Mouse (Mus musculus) bone marrow, adult 2 months (tissue): ENCODE measurements around the gene Cxcl16.

Source experiments
- CTCF ChIP-seq: fragments of 200-500 bp; IDR thresholded peaks from 2 replicates; pipeline ENCODE4 v1.5.1; 2011; ENCODE audit warnings: low read length, control low read depth; ENCODE audit not compliant: control insufficient read depth, insufficient read depth
- POLR2A ChIP-seq: fragments of 200-500 bp; IDR thresholded peaks from 2 replicates; pipeline ENCODE4 v1.6.1; 2011; ENCODE audit warnings: low read depth, mild to moderate bottlenecking, control low read depth, low read length, borderline replicate concordance; ENCODE audit not compliant: control insufficient read depth

GRCm38 (mm10) chr11:70433951-70434350 is 25.8 kb downstream of the Cxcl16 start:
- TF ChIP-seq CTCF (no peak), POLR2A (no peak)
